Mouse (Mus musculus) erythroblast, embryonic 14.5 days (primary cell): ENCODE results near the gene Ephb6.

Experiments
- GATA1 ChIP-seq: IDR thresholded peaks from 2 replicates; pipeline ENCODE4 v1.6.1; 2012; ENCODE audit warnings: low read length, inconsistent platforms, mixed read lengths
- TAL1 ChIP-seq: IDR thresholded peaks from 3 replicates; pipeline ENCODE4 v1.6.1; 2012; ENCODE audit warnings: low read length, inconsistent platforms, mixed read lengths

- TF ChIP-seq GATA1 (no peak), TAL1 (no peak)
Observed at GRCm38 (mm10) chr6:41576526-41577097, 28.7 kb upstream of the Ephb6 start.
